Mouse (Mus musculus) midbrain, embryonic 16.5 days (tissue): ENCODE measurements at regions not wholly inside any gene's neighbourhood (a gene's known extent, or its start where the extent isn't known, plus 50 kb on each side); places are given as distances from the start of the nearest gene placed in this dataset.

Experiments used
- ATAC-seq: fragments of 200-750 bp; cut with Nextera tagmentation; 2 replicates; pipeline ENCODE4 v1.8.0; 2017; ENCODE audit warnings: moderate TSS enrichment
- H3K27ac ChIP-seq: fragments of 300-500 bp; sonication (generic); 2 replicates; pipeline ENCODE4 v1.5.1; 2014; ENCODE audit warnings: mild to moderate bottlenecking, low read length, mixed read lengths
- H3K27me3 ChIP-seq: fragments of 300-500 bp; sonication (generic); 2 replicates; pipeline ENCODE4 v1.6.1; 2014; ENCODE audit warnings: low read depth, low read length, mixed read lengths; ENCODE audit not compliant: control insufficient read depth, insufficient read depth
- H3K36me3 ChIP-seq: fragments of 300-500 bp; sonication (generic); 2 replicates; pipeline ENCODE4 v1.6.1; 2014; ENCODE audit warnings: mild to moderate bottlenecking, low read length, moderate library complexity, mixed read lengths; ENCODE audit not compliant: control insufficient read depth, insufficient read depth
- H3K4me1 ChIP-seq: fragments of 300-500 bp; sonication (generic); 2 replicates; pipeline ENCODE4 v1.6.1; 2014; ENCODE audit warnings: mild to moderate bottlenecking, low read length, mixed read lengths; ENCODE audit not compliant: control insufficient read depth, insufficient read depth
- H3K4me2 ChIP-seq: fragments of 300-500 bp; sonication (generic); 2 replicates; pipeline ENCODE4 v1.6.1; 2014; ENCODE audit warnings: mild to moderate bottlenecking, low read length, mixed read lengths
- H3K4me3 ChIP-seq: fragments of 300-500 bp; sonication (generic); 2 replicates; pipeline ENCODE4 v1.5.1; 2014; ENCODE audit warnings: low read depth, mild to moderate bottlenecking, low read length, moderate library complexity, mixed read lengths
- H3K9ac ChIP-seq: fragments of 300-500 bp; sonication (generic); 2 replicates; pipeline ENCODE4 v1.6.1; 2014; ENCODE audit warnings: low read depth, low read length, mixed read lengths
- H3K9me3 ChIP-seq: fragments of 300-500 bp; sonication (generic); replicated peaks from 2 replicates; pipeline ENCODE4 v1.6.1; 2014; ENCODE audit warnings: mild to moderate bottlenecking, low read length, mixed read lengths; ENCODE audit not compliant: control insufficient read depth, poor library complexity, severe bottlenecking
- WGBS: fragments of 180-500 bp; shearing (Covaris S2); extraction: QIAGEN DNeasy Blood & Tissue Kit; methylation state at CpG from one replicate; pipeline ENCODE4 v1.1.7; 2014; 5-methylcytosine and 5-hydroxymethylcytosine counted together

GRCm38 (mm10) chr1:143464863-143465262 is 175.6 kb upstream of the B3galt2 start:
- Histone ChIP-seq H3K27me3 (no peaks in the 10 kb centered on the region), H3K36me3 (no peaks in the 10 kb centered on the region), H3K9me3 (no peaks in the 10 kb centered on the region), H3K27ac (no peak overlapping the region), H3K4me3 (no peak overlapping the region), H3K4me2 (no peak overlapping the region), H3K4me1 (no peaks in the 10 kb centered on the region), H3K9ac (no peak overlapping the region)
- 76% methylated on average over 2 of the region's 2 CpGs for WGBS
- no peak for ATAC-seq

DNA sequence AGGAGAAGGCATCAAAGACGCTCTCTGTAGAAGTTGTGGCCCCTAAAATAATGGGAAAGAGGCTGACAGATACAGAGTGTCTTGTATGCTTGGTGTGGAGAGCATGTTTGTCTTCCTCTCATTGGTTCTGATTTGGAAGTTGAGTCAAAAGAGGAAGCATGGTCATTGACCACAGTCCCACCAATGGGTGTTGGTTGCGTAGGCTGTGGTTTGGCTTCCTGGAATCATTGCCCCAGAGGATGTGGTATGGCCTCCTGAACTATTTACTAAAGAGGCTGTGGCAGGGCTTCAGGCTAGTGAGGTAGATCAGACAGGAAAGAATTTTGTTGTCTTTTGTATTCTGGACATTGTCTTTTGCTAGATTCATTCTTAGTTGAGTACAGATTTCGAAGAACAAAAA is 174.4 kb upstream of the B3galt2 start:
- H3K9me3 ChIP-seq, result no peaks in the 10 kb centered on the region
- WGBS, result 89% methylated on average over 3 of the region's 3 CpGs
- no peak for ATAC-seq
- H3K4me2 ChIP-seq, result no peak overlapping the region
- H3K9ac ChIP-seq, result no peak overlapping the region
- H3K27me3 ChIP-seq, result no peaks in the 10 kb centered on the region
- H3K27ac ChIP-seq, result no peak overlapping the region
- H3K36me3 ChIP-seq, result no peaks in the 10 kb centered on the region
- H3K4me3 ChIP-seq, result no peak overlapping the region
- no peaks in the 10 kb centered on the region for H3K4me1 ChIP-seq

DNA sequence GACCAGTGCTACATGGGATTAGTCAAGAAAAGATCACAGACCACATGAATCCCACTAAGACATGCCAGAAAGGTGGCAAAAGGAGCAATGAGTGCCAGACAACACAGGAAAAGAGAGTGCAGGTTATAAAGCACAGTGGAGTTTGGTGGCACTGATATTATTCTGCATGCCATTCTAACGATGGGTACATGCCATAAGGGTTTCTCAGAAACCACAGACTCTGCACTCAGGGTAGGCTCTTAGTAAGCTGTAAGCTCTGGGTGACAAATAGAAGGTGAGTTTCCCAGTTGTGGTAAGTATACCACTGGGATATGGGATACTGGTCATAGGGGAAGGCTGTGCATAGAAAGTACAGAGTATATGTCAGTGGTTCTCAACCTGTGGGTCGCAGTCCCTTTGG is 165.1 kb upstream of the B3galt2 start:
- H3K9me3 ChIP-seq, result no peaks in the 10 kb centered on the region
- no peak overlapping the region for H3K27ac ChIP-seq
- no peak for ATAC-seq
- H3K27me3 ChIP-seq, result no peaks in the 10 kb centered on the region
- H3K36me3 ChIP-seq, result no peaks in the 10 kb centered on the region
- H3K9ac ChIP-seq, result no peak overlapping the region
- H3K4me1 ChIP-seq, result no peaks in the 10 kb centered on the region
- 100% methylated on average over 2 of the region's 2 CpGs for WGBS
- no peak overlapping the region for H3K4me3 ChIP-seq
- no peak overlapping the region for H3K4me2 ChIP-seq

- ATAC-seq, result no peak
- H3K9me3 ChIP-seq, result no peaks in the 10 kb centered on the region
- WGBS, result 87% methylated on average over 4 of the region's 4 CpGs
Measured at GRCm38 (mm10) chr1:143483345-143483744, 157.1 kb upstream of the B3galt2 start.

GRCm38 (mm10) chr1:143484936-143485335 is 155.5 kb upstream of the B3galt2 start:
- H3K27ac ChIP-seq, result no peak overlapping the region
- 92% methylated on average over 1 of the region's 1 CpGs for WGBS

More at GRCm38 (mm10) chr1:143483345-143483744, 157.1 kb upstream of the B3galt2 start:
- H3K4me3 ChIP-seq, result no peak overlapping the region
- H3K27me3 ChIP-seq, result no peaks in the 10 kb centered on the region
- H3K4me2 ChIP-seq, result no peak overlapping the region
- H3K4me1 ChIP-seq, result no peaks in the 10 kb centered on the region
- no peak overlapping the region for H3K9ac ChIP-seq
- H3K27ac ChIP-seq, result no peak overlapping the region
- H3K36me3 ChIP-seq, result no peaks in the 10 kb centered on the region

DNA sequence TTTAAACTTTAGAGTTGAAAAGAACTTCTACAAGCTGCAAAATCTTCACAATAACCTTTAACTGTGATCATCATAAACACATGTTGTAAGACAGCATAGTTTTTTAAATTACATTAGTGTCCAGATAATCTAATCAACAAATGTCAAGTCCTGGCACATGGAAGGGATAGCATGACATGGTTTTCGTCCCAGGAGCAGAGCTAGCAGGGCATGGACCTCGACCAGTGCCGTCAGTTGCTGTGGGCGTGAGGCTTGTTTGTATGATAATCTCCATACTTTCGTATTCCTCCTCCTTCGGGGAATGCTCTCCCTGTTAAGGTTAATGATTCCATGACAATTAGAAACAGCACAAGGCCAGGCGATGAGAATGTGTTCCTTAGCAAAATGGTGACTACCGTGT is 143.4 kb upstream of the B3galt2 start:
- no peaks in the 10 kb centered on the region for H3K27me3 ChIP-seq
- H3K4me1 ChIP-seq, result no peaks in the 10 kb centered on the region
- H3K4me3 ChIP-seq, result no peak overlapping the region
- H3K9ac ChIP-seq, result no peak overlapping the region
- no peak overlapping the region for H3K4me2 ChIP-seq
- H3K27ac ChIP-seq, result no peak overlapping the region
- ATAC-seq, result no peak
- H3K9me3 ChIP-seq, result no peaks in the 10 kb centered on the region
- WGBS, result 80% methylated on average over 8 of the region's 8 CpGs
- no peaks in the 10 kb centered on the region for H3K36me3 ChIP-seq

More at GRCm38 (mm10) chr1:143484936-143485335, 155.5 kb upstream of the B3galt2 start:
- Histone ChIP-seq H3K9ac (no peak overlapping the region), H3K27me3 (no peaks in the 10 kb centered on the region), H3K36me3 (no peaks in the 10 kb centered on the region), H3K4me2 (no peak overlapping the region), H3K4me1 (no peaks in the 10 kb centered on the region), H3K4me3 (no peak overlapping the region), H3K9me3 (no peaks in the 10 kb centered on the region)
- ATAC-seq, result no peak

DNA sequence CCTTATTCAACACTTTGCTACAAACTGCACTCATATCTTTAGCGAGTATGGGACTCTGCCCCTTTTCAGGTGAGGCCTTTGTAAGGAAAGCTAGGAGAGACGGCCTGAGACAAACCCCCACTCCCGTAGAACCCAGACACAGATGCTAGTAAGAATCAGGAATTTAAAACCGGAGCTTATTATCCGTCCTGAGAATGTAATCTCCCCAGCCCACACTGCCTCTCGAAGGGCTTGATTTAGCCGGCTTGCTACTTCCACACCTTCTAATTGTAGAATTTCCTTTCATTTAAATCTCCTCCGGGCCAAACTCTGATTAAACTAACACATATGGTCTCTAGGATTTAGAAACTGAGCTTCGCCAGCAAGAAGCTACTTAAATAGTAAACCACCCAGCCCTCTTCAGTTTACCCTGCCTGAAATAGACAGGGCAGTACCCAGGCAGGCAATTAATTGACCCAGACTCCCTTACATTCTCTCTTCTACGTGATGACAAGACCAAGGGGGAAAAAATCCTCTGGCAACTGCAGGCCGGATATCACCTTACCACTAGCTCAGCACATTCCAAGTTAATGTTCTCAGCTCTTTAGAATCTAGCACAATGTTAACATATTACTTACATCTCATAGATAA is 136.9 kb upstream of the B3galt2 start:
- Histone ChIP-seq H3K27ac (no peak overlapping the region), H3K9me3 (no peaks in the 10 kb centered on the region), H3K4me1 (0 out of 2 replicates have a peak, but pooled peaks cover 2% of the 10 kb centered on the region), H3K36me3 (no peaks in the 10 kb centered on the region), H3K4me2 (no peak overlapping the region), H3K4me3 (no peak overlapping the region), H3K27me3 (no peaks in the 10 kb centered on the region), H3K9ac (no peak overlapping the region)
- 51% methylated on average over 11 of the region's 11 CpGs for WGBS
- ATAC-seq, result peak; percentile 62

DNA sequence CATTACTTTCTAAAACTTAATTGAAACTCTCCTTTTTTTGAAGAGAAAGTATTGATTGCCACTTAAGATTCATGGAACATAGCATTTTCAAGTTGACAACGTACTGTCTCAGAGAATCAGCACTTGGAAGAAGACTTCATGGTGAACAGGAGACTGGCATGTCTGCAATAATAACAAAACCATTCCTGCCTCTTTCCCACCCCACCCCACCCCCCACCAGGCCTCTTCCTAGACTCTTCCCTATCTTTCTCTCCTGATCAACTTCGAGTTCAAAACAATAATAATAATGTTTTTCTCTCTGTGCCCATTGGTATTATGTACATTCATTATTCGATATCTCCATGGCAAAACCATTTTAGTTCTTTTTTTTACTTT is 136.4 kb upstream of the B3galt2 start:
- 85% methylated on average over 3 of the region's 3 CpGs for WGBS
- ATAC-seq, result no peak
- no peaks in the 10 kb centered on the region for H3K9me3 ChIP-seq
- no peaks in the 10 kb centered on the region for H3K27me3 ChIP-seq
- 0 out of 2 replicates have a peak, but pooled peaks cover 2% of the 10 kb centered on the region for H3K4me1 ChIP-seq
- no peak overlapping the region for H3K9ac ChIP-seq
- no peak overlapping the region for H3K4me2 ChIP-seq
- H3K4me3 ChIP-seq, result no peak overlapping the region
- no peak overlapping the region for H3K27ac ChIP-seq
- H3K36me3 ChIP-seq, result no peaks in the 10 kb centered on the region

DNA sequence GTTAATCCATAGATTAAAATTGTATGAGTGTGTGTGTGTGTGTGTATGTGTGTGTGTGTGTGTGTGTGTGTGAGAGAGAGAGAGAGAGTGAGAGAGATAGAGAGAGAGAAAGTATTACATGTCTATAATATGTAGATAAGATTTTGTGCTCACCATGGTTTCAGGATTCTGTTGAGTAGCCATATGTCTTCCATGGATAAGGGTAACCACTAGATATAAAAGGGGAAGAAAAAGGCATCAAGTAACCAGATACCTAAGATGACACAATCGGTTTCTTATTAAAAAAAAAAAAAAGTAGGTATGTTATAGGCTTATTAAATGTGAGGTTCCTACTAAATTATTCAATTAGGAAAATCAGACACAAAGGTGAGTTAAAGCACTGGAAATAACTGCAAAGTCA is 135.1 kb upstream of the B3galt2 start:
- no peaks in the 10 kb centered on the region for H3K9me3 ChIP-seq
- no peaks in the 10 kb centered on the region for H3K36me3 ChIP-seq
- H3K4me1 ChIP-seq, result 0 out of 2 replicates have a peak, but pooled peaks cover 2% of the 10 kb centered on the region
- no peaks in the 10 kb centered on the region for H3K27me3 ChIP-seq
- WGBS, result 93% methylated on average over 1 of the region's 1 CpGs
- H3K4me3 ChIP-seq, result no peak overlapping the region
- H3K4me2 ChIP-seq, result no peak overlapping the region
- no peak for ATAC-seq
- no peak overlapping the region for H3K9ac ChIP-seq
- no peak overlapping the region for H3K27ac ChIP-seq
